Mouse (Mus musculus): ENCODE measurements around the gene U2af2. TPM values are rescaled to one million over a fixed set of nuclear protein-coding genes. Genes with fewer than 3 reads are reported as not detected.
"Not testable (repeated sequence)": the region's sequence is repeated elsewhere in the genome, so short reads cannot be mapped to it uniquely, and the experiment has no call there.

The U2af2 gene
- polyA plus RNA-seq, 1 experiment from 2014 or later, result 49.2 TPM

DNA sequence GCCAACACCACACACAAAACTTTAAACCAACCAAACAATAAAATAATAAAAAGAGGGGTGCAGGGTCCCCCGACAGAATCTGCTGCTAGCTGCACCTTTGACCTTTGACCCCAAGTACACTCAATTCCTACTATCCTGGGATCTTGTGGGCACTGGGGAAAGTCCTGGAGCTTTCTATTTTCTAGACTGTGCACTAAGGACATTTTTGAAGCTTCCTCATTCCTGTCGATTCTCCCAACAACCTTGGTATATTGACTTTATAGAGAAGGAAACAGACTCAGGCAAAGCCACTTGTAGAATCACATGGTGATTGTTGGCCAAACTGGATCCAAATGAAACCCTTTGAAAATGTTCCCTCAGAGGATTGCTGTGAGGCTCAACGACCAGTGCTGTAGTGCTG lies 45.9 kb upstream of the U2af2 start:
- H3K27me3 ChIP-seq (ENCODE audit: control insufficient read depth, insufficient read depth, low read length), result no peaks in the 10 kb centered on the region
- DNase-seq (ENCODE audit: low spot score) (no peak), ATAC-seq (ENCODE audit: low FRiP score, low TSS enrichment) (no peak)
- peak overlapping the region; percentile 99 for H3K27ac ChIP-seq (replicated peaks)
- H3K9ac ChIP-seq (ENCODE audit: low read length), result peak overlapping the region; percentile 78
- peak overlapping the region; percentile 74 for H3K4me2 ChIP-seq (replicated peaks; ENCODE audit: low read depth)
- H3K4me3 ChIP-seq (ENCODE audit: low read depth, low read length), result peak overlapping the region; percentile 80
- peaks cover 3% of the 10 kb centered on the region; the same call in 1 of the 2 replicates for H3K4me1 ChIP-seq (replicated peaks; ENCODE audit: control insufficient read depth, insufficient read depth)
- H3K9me3 ChIP-seq (ENCODE audit: control insufficient read depth, low read length), result no peaks in the 10 kb centered on the region
- peaks cover 16% of the 10 kb centered on the region for H3K36me3 ChIP-seq (ENCODE audit: control insufficient read depth, insufficient read depth, low read length)
- no peak for TF ChIP-seq CTCF (IDR thresholded peaks at IDR 0.05; ENCODE audit: low read depth)
- no peak for TF ChIP-seq EP300 (optimal IDR thresholded peaks at IDR 0.05)
- 41% methylated on average over 3 of the region's 3 CpGs for WGBS

DNA sequence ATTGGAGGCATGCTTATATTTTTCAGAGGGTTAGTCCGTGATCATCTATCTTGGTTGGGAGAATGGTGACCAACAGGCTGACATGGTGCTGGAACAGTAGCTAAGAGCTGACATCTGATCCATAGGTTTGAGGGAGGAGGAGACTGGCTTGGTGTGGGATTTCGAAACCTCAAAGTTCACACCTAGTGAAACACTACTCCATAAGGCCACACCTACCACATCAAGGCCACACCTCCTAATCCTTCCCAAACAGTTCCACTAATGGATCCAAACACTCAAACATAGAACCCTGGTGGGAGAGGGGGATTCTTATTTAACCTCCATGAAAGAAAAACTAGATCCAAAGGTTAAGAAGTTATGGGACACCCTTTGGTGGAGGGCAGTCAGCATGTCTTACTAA lies 45.0 kb upstream of the U2af2 start:
- TF ChIP-seq CTCF (IDR thresholded peaks at IDR 0.05; ENCODE audit: low read depth), result no peak
- WGBS, result 100% methylated on average over 2 of the region's 2 CpGs

DNA sequence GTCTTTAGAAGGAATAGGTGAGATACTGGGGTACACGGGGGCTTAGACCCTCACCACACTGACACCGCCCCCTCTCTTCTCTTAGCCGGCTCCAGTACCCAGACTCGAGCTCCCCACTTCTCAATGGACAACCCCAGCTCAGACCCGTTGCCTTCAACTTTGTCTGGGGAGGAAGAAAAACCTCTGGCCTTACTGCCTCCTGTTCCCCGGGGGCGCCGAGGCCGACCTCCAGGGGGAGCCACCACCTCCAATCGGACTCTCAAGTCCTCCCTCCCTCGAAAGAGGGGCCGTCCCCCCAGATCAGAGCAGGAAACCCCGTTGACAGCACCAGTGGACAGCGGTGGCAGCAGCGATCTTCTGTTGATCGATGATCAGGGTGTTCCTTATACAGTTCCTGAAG lies 44.6 kb upstream of the U2af2 start:
- Histone ChIP-seq H3K36me3 (ENCODE audit: control insufficient read depth, insufficient read depth, low read length) (peaks cover 8% of the 10 kb centered on the region), H3K9ac (ENCODE audit: low read length) (no peak overlapping the region), H3K4me1 (replicated peaks; ENCODE audit: control insufficient read depth, insufficient read depth) (peaks cover 3% of the 10 kb centered on the region; the same call in 1 of the 2 replicates), H3K27ac (replicated peaks) (no peak overlapping the region), H3K4me3 (ENCODE audit: low read depth, low read length) (no peak overlapping the region), H3K9me3 (ENCODE audit: control insufficient read depth, low read length) (no peaks in the 10 kb centered on the region), H3K27me3 (ENCODE audit: control insufficient read depth, insufficient read depth, low read length) (no peaks in the 10 kb centered on the region), H3K4me2 (replicated peaks; ENCODE audit: low read depth) (no peak overlapping the region)
- WGBS, result 89% methylated on average over 16 of the region's 16 CpGs
- DNase-seq (ENCODE audit: low spot score) (no peak), ATAC-seq (ENCODE audit: low FRiP score, low TSS enrichment) (no peak)
- no peak for TF ChIP-seq EP300 (optimal IDR thresholded peaks at IDR 0.05)
- peak; percentile 39 for TF ChIP-seq CTCF (IDR thresholded peaks at IDR 0.05; ENCODE audit: low read depth)

More for the DNA sequence above, 45.0 kb upstream of the U2af2 start:
- Histone ChIP-seq H3K27me3 (ENCODE audit: control insufficient read depth, insufficient read depth, low read length) (no peaks in the 10 kb centered on the region), H3K4me3 (ENCODE audit: low read depth, low read length) (no peak overlapping the region), H3K9me3 (ENCODE audit: control insufficient read depth, low read length) (no peaks in the 10 kb centered on the region), H3K4me1 (replicated peaks; ENCODE audit: control insufficient read depth, insufficient read depth) (peaks cover 3% of the 10 kb centered on the region; the same call in 1 of the 2 replicates), H3K27ac (replicated peaks) (no peak overlapping the region), H3K36me3 (ENCODE audit: control insufficient read depth, insufficient read depth, low read length) (peaks cover 9% of the 10 kb centered on the region), H3K4me2 (replicated peaks; ENCODE audit: low read depth) (no peak overlapping the region), H3K9ac (ENCODE audit: low read length) (no peak overlapping the region)
- ATAC-seq (ENCODE audit: low FRiP score, low TSS enrichment), result no peak
- no peak for DNase-seq (ENCODE audit: low spot score)

DNA sequence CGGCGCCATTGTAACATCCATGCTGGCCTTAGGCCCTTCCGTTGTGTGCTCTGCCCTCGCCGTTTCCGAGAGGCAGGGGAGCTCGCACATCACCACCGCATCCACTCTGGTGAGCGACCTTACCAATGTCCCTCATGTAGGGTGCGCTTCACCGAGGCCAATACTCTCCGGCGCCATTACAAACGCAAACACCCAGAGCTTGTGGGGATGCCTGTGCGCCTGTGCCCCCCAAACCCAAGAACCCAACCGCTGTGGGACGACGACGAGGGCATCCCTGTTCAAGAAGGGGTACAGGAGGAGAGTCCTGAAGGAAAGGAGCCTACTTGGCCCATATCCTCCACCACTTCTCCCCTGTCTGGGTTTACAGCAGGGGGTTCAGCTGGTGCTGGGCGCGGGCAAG lies 44.0 kb upstream of the U2af2 start:
- Histone ChIP-seq H3K27ac (replicated peaks) (no peak overlapping the region), H3K9ac (ENCODE audit: low read length) (no peak overlapping the region), H3K4me2 (replicated peaks; ENCODE audit: low read depth) (no peak overlapping the region), H3K4me1 (replicated peaks; ENCODE audit: control insufficient read depth, insufficient read depth) (peaks cover 3% of the 10 kb centered on the region; the same call in 1 of the 2 replicates), H3K27me3 (ENCODE audit: control insufficient read depth, insufficient read depth, low read length) (no peaks in the 10 kb centered on the region), H3K4me3 (ENCODE audit: low read depth, low read length) (no peak overlapping the region), H3K36me3 (ENCODE audit: control insufficient read depth, insufficient read depth, low read length) (peaks cover 2% of the 10 kb centered on the region; the same call in 1 of the 2 replicates), H3K9me3 (ENCODE audit: control insufficient read depth, low read length) (no peaks in the 10 kb centered on the region)
- ATAC-seq (ENCODE audit: low FRiP score, low TSS enrichment) (no peak), DNase-seq (ENCODE audit: low spot score) (no peak)
- TF ChIP-seq CTCF (IDR thresholded peaks at IDR 0.05; ENCODE audit: low read depth) (no peak), EP300 (optimal IDR thresholded peaks at IDR 0.05) (no peak)
- 97% methylated on average over 21 of the region's 21 CpGs for WGBS

DNA sequence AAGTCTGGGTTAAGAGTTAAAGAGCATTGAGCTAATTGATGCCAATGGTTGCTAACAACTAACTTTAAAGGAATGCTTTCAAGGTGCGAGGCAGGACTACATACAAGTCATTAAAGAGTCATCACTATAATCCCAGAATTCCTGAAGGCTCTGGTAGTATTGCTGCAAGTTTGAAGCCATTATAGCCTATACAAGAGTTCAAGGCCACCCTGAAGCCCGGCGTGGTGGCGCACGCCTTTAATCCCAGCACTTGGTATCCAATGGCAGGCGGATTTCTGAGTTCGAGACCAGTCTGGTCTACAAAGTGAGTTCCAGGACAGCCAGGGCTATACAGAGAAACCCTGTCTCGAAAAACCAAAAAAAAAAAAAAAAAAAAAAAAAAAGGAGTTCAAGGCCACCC lies 42.4 kb upstream of the U2af2 start:
- DNase-seq (ENCODE audit: low spot score); H3K9me3 ChIP-seq (ENCODE audit: control insufficient read depth, low read length); H3K27me3 ChIP-seq (ENCODE audit: control insufficient read depth, insufficient read depth, low read length); H3K4me1 ChIP-seq (replicated peaks; ENCODE audit: control insufficient read depth, insufficient read depth); ATAC-seq (ENCODE audit: low FRiP score, low TSS enrichment); H3K36me3 ChIP-seq (ENCODE audit: control insufficient read depth, insufficient read depth, low read length): not testable (repeated sequence)
- 22% methylated on average over 8 of the region's 8 CpGs for WGBS
- Histone ChIP-seq H3K9ac (ENCODE audit: low read length) (peak overlapping the region; percentile 28; the same call in 1 of the 2 replicates), H3K4me3 (ENCODE audit: low read depth, low read length) (peak overlapping the region; percentile 91), H3K27ac (replicated peaks) (peak overlapping the region; percentile 97), H3K4me2 (replicated peaks; ENCODE audit: low read depth) (peak overlapping the region; percentile 74)

DNA sequence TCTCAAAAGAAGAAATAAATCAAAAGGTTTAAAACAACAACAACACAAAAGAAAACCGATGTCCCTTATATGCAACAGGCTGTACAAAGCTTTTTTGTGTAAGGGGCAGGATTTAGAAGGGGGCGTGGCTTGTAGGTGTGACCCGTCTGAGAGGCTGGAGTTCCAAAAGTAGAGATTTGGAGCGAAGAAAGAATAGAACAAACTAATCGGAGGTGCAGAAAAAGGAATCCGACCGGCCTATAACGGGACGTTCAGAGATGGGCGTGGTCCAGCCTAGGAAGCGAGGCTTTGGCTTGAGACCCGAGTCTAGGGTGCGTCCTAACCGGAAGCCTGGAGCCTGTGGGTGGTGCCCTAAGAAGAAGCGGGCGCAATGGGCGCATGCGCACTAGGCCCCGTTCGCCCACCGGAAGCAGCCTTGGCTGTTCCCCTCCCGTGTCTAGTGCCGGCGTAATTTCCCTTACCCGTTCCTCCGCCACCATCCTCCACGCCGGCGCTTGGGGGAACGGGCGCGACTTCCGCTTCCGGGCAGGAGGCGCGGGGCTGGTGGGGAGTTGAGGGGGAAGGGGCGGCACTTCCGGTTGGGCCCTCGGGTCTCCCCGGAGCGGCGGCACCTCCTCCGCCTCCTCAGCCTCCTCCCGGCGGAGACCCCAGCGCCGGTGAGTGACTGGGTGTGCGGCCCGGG lies 41.8 kb upstream of the U2af2 start, which contains the start of the genes Zfp865 and Ccdc106:
Zfp865 (plus strand) TSS at position 377 of the 682 bp plus-strand sequence.
Ccdc106 (plus strand) TSS at position 554 of the 682 bp plus-strand sequence.
- no peaks in the 10 kb centered on the region for H3K9me3 ChIP-seq (ENCODE audit: control insufficient read depth, low read length)
- H3K4me2 ChIP-seq (replicated peaks; ENCODE audit: low read depth), result peak within 1 kb of the TSS; percentile 74
- DNase-seq (ENCODE audit: low spot score) (peak; percentile 99), ATAC-seq (ENCODE audit: low FRiP score, low TSS enrichment) (peak; percentile 91)
- H3K4me1 ChIP-seq (replicated peaks; ENCODE audit: control insufficient read depth, insufficient read depth), result peaks cover 3% of the 10 kb centered on the region; the same call in 1 of the 2 replicates
- peak within 1 kb of the TSS; percentile 91 for H3K4me3 ChIP-seq (ENCODE audit: low read depth, low read length)
- H3K9ac ChIP-seq (ENCODE audit: low read length), result peak within 1 kb of the TSS; percentile 98
- peaks cover 5% of the 10 kb centered on the region for H3K36me3 ChIP-seq (ENCODE audit: control insufficient read depth, insufficient read depth, low read length)
- WGBS, result under 1% methylated on average over 45 of the region's 49 CpGs
- H3K27ac ChIP-seq (replicated peaks), result peak within 1 kb of the TSS; percentile 97
- TF ChIP-seq EP300 (optimal IDR thresholded peaks at IDR 0.05) (no peak), CTCF (IDR thresholded peaks at IDR 0.05; ENCODE audit: low read depth) (peak; percentile 14; the same call in 1 of the 2 replicates)
- H3K27me3 ChIP-seq (ENCODE audit: control insufficient read depth, insufficient read depth, low read length), result no peaks in the 10 kb centered on the region
